Mouse (Mus musculus): ENCODE measurements around the gene Zscan4c. TPM values are rescaled to one million over a fixed set of nuclear protein-coding genes. Genes with fewer than 3 reads are reported as not detected.
"Not testable (repeated sequence)": the region's sequence is repeated elsewhere in the genome, so short reads cannot be mapped to it uniquely, and the experiment has no call there.

Gene Zscan4c
- not detected in 2 replicates for polyA plus RNA-seq (2015; fragmentation: Nextera tagmentation; extraction: Ambion mirVana)

DNA sequence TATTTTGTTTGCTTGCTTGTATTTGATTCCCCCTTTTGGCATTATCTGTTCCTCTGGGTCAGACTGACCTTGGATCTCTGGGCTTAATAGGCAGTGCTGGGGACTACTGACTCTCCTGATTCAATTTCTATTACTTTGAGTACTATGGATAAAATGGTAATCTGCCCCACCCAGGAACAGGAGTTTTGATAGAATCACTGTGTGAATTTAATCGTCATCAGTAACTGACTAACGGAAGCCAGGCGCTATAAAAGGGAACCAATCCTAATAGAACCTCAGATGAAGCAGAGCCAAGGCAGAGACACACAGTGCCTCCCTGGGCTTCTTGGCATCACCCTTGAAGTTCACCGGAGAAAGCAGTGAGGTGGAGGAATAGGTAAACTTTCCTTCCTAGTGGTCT, at the start of gene Zscan4c:
Gene Zscan4c (plus strand): TSS at position 301 of the 400 bp plus-strand sequence.
- WGBS: 95% methylated on average over 4 of the region's 4 CpGs
- not testable (repeated sequence) for H3K27ac ChIP-seq; ATAC-seq (ENCODE audit: low FRiP score)

More for the DNA sequence above, at the start of gene Zscan4c:
- H3K4me2 ChIP-seq; H3K4me3 ChIP-seq; H3K4me1 ChIP-seq (replicated peaks); H3K9ac ChIP-seq; H3K27me3 ChIP-seq; H3K9me3 ChIP-seq; H3K36me3 ChIP-seq: not testable (repeated sequence)

Small RNAs within 50 kb of the gene (microRNA-seq; reads per million reads assigned to microRNA genes)
- not detected for gene Mir297-1

Other genes with a start within 250 kb of the Zscan4c start
- gene Zscan4b, start 100.7 kb upstream of the Zscan4c start, polyA plus RNA-seq (2015; fragmentation: Nextera tagmentation; extraction: Ambion mirVana): not detected in 2 replicates
- gene Zscan4-ps1, start 63.9 kb downstream of the Zscan4c start, polyA plus RNA-seq (2015; fragmentation: Nextera tagmentation; extraction: Ambion mirVana): not detected in 2 replicates
- gene Zscan4d, start 160.4 kb downstream of the Zscan4c start, polyA plus RNA-seq (2015; fragmentation: Nextera tagmentation; extraction: Ambion mirVana): not detected in 2 replicates